Mouse (Mus musculus): ENCODE results near the gene Pycr2. TPM values are rescaled to one million over a fixed set of nuclear protein-coding genes. Genes with fewer than 3 reads are reported as not detected.
"Not testable (repeated sequence)": the region's sequence is repeated elsewhere in the genome, so short reads cannot be mapped to it uniquely, and the experiment has no call there.

Pycr2 gene
- total RNA-seq, 1 experiment from 2014 or later, result 29.9 TPM

DNA sequence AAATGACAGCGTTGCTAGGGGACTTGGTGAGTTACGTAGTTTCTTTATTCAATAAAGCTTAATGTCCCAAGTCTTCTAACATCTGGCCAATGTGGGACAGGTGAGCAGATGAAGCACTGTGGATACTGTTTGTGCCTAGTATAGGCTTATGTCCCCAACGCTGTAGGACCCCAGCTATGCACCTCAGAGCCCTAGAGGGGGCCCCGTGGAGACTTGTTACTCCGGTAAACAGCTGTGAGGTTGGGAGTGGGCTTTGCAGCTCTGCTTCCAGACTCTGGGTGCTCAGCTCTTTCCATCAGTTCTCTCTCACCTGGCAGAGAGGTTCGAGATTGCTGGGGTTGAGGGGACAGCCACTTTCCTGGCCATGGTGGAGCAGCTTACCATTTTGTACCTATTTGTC is 1.2 kb downstream of the Pycr2 start:
- DNase-seq, result no peak

GRCm38 (mm10) chr1:180905876-180906275 is 1.8 kb downstream of the Pycr2 start:
- DNase-seq, result no peak

DNA sequence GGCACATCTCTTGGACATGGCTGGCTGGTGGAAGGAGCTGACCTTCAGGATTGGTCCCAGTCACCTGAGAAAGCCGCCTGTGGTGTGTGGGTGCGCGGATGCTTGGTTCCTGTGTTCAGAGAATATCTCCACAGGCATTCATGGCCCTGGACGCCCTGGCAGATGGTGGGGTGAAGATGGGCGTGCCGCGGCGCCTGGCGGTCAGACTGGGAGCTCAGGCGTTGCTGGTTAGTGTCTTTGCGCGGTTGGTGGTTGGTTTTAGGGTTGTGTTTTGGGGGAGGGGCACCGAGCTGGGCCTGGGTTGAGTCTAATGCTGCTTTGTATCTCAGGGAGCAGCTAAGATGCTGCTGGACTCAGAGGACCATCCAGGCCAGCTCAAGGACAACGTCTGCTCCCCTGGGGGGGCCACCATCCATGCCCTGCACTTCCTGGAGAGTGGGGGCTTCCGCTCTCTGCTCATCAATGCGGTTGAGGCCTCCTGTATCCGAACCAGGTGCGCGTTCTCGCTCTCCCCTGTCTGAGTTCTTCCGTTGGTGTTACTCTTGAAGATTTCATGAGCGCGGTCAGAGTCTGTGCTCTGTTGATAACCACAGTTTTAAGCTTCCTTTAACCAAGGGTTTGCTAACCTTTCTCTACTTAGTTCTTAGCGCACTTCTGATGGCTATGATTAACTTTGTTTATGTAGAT is 2.5 kb downstream of the Pycr2 start:
- DNase-seq, result no peak

DNA sequence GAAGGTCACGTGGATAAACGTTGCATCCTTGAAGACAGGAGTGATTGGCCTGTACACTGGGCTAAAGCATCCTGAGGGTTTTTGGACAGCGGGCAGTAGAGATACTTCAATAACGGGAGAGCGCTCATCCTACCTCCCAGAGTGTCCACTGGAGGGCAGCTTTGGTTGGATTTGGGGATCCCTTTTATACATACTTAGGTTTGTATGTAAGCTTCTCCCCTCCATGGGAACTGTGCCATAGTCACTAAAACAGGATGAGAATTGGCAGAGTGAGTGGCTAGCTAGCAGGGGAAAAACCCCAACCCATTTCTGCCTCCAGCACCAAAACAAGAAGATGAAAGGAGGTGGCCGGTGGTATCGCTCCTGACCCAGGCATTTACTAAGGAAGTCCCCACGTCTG is 7.0 kb downstream of the Pycr2 start:
- peak; percentile 34 for DNase-seq

GRCm38 (mm10) chr1:180911653-180912287 is 7.7 kb downstream of the Pycr2 start:
- no peak for DNase-seq

- DNase-seq, result no peak
Observed at GRCm38 (mm10) chr1:180912792-180913191, 8.7 kb downstream of the Pycr2 start.

GRCm38 (mm10) chr1:180913797-180914196 is 9.7 kb downstream of the Pycr2 start:
- DNase-seq, result no peak

DNA sequence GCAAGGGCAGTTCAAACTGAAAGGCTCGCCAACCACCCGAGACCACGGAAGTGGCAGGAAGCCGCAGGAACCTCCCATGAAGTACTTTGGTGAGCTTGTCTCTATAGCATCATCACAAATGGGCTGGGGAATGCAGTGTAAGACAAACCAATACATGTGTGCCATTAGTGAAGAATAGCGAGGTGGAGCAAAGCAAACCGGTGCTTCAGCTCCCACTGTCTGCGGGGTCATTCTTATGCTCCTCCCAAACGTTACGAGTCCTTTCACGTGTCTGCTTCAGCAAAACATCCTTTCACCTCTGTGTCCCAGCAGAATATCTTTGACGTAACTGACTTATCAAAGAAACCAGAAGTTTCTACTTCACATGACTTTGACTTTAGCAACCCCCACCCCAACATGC is 12.3 kb downstream of the Pycr2 start:
- no peak for DNase-seq

- no peak for DNase-seq
Observed at GRCm38 (mm10) chr1:180917053-180917452, 13.0 kb downstream of the Pycr2 start.

- peak; percentile 72 for DNase-seq
Observed at GRCm38 (mm10) chr1:180919686-180920085, 15.6 kb downstream of the Pycr2 start.

GRCm38 (mm10) chr1:180922273-180923048 is 18.4 kb downstream of the Pycr2 start:
- DNase-seq, result no peak

DNA sequence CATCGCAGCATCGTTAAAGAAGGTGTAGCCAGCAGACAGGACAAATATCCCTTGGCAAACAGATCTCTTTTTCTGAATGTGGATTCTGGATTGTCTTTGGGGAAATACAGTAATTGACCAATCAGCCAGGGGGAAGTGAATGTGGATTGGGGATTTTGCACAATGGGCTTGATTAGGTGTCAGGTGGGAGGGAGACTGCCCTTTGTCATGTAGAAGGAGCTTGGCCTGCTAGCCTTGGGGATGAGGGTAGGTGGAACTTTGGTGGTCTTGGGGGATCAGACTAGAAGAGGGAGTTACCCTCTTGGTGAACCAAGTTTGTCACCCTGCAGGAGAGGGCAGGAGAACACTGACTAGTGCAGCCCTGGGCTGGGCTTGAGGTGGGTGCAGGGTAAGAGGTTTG is 20.6 kb downstream of the Pycr2 start:
- DNase-seq, result no peak

DNA sequence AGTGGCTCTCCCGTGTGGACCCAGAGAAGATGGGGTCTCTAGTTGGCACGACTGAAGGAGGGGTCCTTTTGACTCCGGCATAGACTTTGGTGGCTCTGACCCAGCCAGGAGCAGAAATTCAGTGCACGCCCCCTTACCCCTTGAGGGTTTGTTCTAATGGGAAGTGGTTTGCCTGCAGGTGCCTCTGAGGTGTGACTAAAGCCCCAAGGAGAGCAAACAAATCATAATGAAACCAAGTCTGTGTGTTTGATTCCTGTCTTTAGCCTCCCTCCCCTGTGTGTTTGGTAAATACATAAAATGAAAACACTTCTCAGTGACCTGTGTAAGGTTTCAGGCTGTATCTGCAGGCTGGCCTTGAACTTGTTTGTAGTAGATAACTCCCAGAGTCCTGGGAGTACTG is 22.2 kb downstream of the Pycr2 start:
- no peak for DNase-seq

GRCm38 (mm10) chr1:180929599-180929998 is 25.5 kb downstream of the Pycr2 start:
- DNase-seq, result no peak

DNA sequence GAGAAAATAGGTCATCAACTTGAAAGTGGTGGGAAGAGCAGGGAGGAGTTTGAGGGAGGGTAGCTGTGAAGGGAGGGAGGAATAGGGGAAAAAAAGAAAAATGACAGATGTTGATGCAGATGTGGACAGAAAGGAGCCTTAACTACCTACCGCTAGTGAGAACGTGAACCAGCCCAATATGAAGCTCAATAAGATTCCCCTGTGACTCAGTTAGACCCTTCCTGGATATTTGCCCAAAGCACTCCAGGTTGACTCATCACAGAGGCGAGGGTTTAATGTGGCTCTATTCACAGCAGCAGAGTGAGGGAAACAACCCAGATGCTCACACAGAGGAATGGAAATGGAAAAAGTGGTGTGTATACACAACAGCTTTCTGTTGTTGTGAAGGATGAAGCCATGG is 27.0 kb downstream of the Pycr2 start:
- DNase-seq, result no peak

DNA sequence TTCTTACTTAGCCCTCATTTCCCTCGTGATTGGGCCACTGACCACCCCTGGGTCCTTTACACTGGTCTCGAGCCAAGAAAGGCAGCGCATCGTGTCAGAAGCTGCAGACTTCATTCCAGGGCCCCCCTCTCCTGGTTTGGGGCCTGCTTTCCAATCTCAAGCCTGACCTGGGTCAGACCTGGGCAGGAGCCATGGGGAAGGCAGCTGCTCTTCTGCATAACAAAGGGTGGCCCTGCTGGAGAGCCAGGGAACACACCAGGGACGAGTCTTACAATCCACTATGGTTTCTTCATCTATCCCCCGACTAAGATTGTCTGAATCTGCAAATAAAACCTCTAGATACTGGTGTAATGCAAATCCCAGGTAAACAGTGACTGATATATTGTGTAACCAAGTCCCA is 29.6 kb downstream of the Pycr2 start:
- no peak for DNase-seq

DNA sequence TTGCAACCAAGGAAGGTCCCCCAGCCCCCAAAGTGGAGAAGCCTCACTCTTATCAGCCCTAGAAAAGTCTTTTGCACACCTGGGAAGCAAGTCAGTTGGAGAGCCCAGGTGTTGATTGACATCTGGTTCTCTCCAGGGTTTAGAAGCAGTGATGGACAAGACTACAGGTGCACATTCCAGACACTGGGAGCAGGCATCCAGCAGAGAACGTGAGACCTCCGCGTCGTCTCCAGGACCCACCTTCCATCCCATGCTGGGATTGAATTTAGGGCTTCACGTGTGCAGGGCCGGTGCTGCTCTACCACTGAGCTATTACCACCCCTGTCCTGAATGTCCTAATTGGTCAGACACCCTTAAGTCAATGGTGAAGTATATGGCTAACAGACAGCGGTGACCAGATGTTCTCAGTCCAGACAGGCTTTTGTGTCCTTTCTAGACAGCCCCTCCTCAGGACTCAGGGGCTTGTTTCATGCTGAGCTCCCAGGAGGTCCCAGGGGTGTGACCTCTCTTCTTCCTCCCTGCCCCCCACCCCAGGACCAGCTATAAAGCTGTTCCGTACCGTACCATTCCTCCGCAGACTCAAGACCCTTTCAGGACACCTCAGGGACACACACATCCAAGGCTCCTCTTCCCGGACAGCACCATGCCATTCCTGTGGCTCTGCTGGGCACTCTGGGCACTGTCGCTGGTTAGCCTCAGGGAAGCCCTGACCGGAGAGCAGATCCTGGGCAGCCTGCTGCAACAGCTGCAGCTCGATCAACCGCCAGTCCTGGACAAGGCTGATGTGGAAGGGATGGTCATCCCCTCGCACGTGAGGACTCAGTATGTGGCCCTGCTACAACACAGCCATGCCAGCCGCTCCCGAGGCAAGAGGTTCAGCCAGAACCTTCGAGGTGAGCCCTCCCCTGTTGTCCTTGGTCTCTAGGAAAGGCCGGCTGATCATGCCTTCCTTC is 30.6 kb downstream of the Pycr2 start, which contains the start of gene Lefty1:
Lefty1 (plus strand) TSS at position 556 of the 953 bp plus-strand sequence.
- DNase-seq, result no peak

DNA sequence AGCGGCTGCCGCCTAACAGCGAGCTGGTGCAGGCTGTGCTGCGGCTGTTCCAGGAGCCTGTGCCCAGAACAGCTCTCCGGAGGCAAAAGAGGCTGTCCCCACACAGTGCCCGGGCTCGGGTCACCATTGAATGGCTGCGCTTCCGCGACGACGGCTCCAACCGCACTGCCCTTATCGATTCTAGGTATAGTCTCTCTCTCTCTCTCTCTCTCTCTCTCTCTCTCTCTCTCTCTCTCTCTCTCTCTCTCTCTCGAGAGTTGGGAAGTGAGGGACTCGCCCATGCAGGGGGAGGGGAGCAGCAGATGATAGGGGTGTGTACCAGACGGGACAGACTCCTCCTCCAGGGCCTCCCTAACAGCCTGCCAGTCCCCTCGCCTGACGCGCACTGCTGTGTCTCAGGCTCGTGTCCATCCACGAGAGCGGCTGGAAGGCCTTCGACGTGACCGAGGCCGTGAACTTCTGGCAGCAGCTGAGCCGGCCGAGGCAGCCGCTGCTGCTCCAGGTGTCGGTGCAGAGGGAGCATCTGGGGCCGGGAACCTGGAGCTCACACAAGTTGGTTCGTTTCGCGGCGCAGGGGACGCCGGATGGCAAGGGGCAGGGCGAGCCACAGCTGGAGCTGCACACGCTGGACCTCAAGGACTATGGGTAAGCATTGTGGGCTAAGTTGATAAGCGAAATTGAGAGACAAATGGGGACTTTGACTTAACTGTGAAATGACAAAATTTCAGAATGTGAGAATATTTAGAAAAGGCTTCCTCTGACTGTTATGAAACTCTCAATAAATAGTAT is 32.7 kb downstream of the Pycr2 start:
- peak; percentile 84 for DNase-seq

DNA sequence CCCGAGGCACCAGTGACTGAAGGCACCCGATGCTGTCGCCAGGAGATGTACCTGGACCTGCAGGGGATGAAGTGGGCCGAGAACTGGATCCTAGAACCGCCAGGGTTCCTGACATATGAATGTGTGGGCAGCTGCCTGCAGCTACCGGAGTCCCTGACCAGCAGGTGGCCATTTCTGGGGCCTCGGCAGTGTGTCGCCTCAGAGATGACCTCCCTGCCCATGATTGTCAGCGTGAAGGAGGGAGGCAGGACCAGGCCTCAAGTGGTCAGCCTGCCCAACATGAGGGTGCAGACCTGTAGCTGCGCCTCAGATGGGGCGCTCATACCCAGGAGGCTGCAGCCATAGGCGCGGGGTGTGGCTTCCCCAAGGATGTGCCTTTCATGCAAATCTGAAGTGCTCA is 33.5 kb downstream of the Pycr2 start:
- not testable (repeated sequence) for DNase-seq

DNA sequence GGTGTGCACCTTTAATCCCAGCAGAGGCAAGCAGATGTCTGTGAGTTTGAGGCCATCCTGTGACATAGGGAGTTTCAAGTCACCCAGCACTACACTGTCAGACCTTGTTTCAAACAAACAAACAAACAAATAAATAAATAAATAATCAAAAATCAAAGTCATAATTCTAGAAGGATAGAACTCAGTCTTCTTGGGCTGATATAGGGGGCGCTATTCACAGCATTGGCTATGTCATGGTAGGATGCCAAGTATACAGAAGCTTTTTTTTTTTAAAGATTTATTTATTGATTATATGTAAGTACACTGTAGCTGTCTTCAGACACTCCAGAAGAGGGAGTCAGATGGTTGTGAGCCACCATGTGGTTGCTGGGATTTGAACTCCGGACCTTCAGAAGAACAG is 34.7 kb downstream of the Pycr2 start:
- DNase-seq, result not testable (repeated sequence)

DNA sequence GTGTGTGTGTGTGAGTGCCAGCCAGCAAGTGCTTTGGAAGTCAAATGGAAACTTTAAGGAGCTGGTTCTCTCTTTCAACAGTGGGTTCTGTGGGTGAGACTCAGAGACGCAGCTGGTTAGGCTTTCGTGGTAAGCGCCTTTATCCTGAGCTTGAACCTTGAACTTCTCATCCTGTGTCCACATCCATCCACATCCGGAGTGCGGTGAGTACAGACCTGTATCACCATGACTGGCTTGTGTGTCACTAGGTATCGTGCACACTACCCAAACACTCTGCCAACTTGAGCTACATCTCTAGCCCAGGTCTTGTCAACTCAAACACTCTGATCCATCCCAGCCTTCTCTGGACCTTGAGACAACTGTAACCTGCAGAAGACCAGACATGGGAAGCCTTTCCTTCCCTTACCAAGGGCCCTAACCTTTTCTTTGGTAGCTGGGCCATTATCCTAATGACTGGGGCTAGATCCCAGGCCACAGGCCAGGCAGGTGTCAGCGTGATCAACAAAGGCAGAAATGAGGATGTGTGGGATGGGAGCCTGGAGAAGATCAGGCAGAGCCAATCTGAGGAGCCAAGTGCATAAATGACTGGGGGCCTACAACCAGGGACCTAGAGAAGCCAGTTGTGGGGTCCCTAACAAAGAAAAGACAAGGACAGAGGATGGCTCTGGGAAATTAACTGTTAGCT is 36.8 kb downstream of the Pycr2 start:
- DNase-seq, result no peak

Measured in adrenal gland, postnatal 14 days (tissue).